Mouse (Mus musculus) embryonic facial prominence, embryonic 12.5 days (tissue): ENCODE measurements around the gene Gm5152. TPM values are rescaled to one million over a fixed set of nuclear protein-coding genes. Genes with fewer than 3 reads are reported as not detected.
"Not testable (repeated sequence)": the region's sequence is repeated elsewhere in the genome, so short reads cannot be mapped to it uniquely, and the experiment has no call there.

Experiments used
- ATAC-seq: fragments of 200-750 bp; cut with Nextera tagmentation; 2 replicates; pipeline ENCODE4 v1.8.0; 2017; ENCODE audit not compliant: insufficient number of reproducible peaks, insufficient read depth, low FRiP score, low TSS enrichment
- H3K27ac ChIP-seq: fragments of 300-500 bp; sonication (generic); 2 replicates; pipeline ENCODE4 v1.5.1; 2016; ENCODE audit warnings: mild to moderate bottlenecking
- H3K27me3 ChIP-seq: fragments of 300-500 bp; sonication (generic); 2 replicates; pipeline ENCODE4 v1.6.1; 2016; ENCODE audit warnings: mild to moderate bottlenecking, moderate library complexity
- H3K36me3 ChIP-seq: fragments of 300-500 bp; sonication (generic); 2 replicates; pipeline ENCODE4 v1.6.1; 2016; ENCODE audit warnings: mild to moderate bottlenecking
- H3K4me1 ChIP-seq: fragments of 300-500 bp; sonication (generic); 2 replicates; pipeline ENCODE4 v1.6.1; 2016
- H3K4me2 ChIP-seq: fragments of 300-500 bp; sonication (generic); replicated peaks from 2 replicates; pipeline ENCODE4 v1.6.1; 2016; ENCODE audit warnings: mild to moderate bottlenecking, moderate library complexity
- H3K4me3 ChIP-seq: fragments of 300-500 bp; sonication (generic); 2 replicates; pipeline ENCODE4 v1.5.1; 2016; ENCODE audit warnings: mild to moderate bottlenecking
- H3K9ac ChIP-seq: fragments of 300-500 bp; sonication (generic); 2 replicates; pipeline ENCODE4 v1.6.1; 2016; ENCODE audit warnings: mild to moderate bottlenecking, moderate library complexity
- H3K9me3 ChIP-seq: fragments of 300-500 bp; sonication (generic); 2 replicates; pipeline ENCODE4 v1.6.1; 2016; ENCODE audit warnings: mild to moderate bottlenecking, moderate library complexity
- WGBS: fragments of 180-500 bp; shearing (Covaris S2); methylation state at CpG from one replicate; pipeline ENCODE4 v1.1.7; 2016; 5-methylcytosine and 5-hydroxymethylcytosine counted together
- polyA plus RNA-seq: library from polyadenylated mRNA; unstranded; fragments of >200 nt; fragmentation: Nextera tagmentation; extraction: Ambion mirVana; gene quantifications from 2 replicates; pipeline ENCODE4 v1.2.1, GENCODE M21; 2016

Gm5152 gene
- not detected in 2 replicates for polyA plus RNA-seq

GRCm38 (mm10) chr5:10246426-10246825, at the start of gene Gm5152:
Gm5152 (minus strand) TSS chr5:10246526.
- H3K9ac ChIP-seq, H3K4me1 ChIP-seq, H3K27ac ChIP-seq, ATAC-seq, H3K4me2 ChIP-seq, H3K27me3 ChIP-seq, H3K36me3 ChIP-seq, H3K4me3 ChIP-seq, H3K9me3 ChIP-seq: not testable (repeated sequence)
- WGBS, result no CpG with 5 or more reads among the region's 1 CpGs

GRCm38 (mm10) chr5:10254768-10255167, 8.4 kb upstream of the Gm5152 start:
- not testable (repeated sequence) for H3K4me3 ChIP-seq, H3K4me1 ChIP-seq, H3K9me3 ChIP-seq, H3K9ac ChIP-seq, H3K36me3 ChIP-seq, H3K4me2 ChIP-seq, H3K27me3 ChIP-seq, H3K27ac ChIP-seq, ATAC-seq
- 79% methylated on average over 1 of the region's 1 CpGs for WGBS

GRCm38 (mm10) chr5:10245770-10246169, 556 bp downstream of the Gm5152 start:
- H3K4me1 ChIP-seq, H3K4me2 ChIP-seq, H3K9me3 ChIP-seq, H3K27me3 ChIP-seq, ATAC-seq, H3K27ac ChIP-seq, H3K4me3 ChIP-seq, H3K9ac ChIP-seq, H3K36me3 ChIP-seq: not testable (repeated sequence)

- H3K4me2 ChIP-seq, H3K27ac ChIP-seq, H3K36me3 ChIP-seq, H3K9me3 ChIP-seq, H3K4me3 ChIP-seq, H3K27me3 ChIP-seq, H3K4me1 ChIP-seq, H3K9ac ChIP-seq, ATAC-seq: not testable (repeated sequence)
- 89% methylated on average over 3 of the region's 3 CpGs for WGBS
Measured at GRCm38 (mm10) chr5:10240436-10240835, 5.9 kb downstream of the Gm5152 start.

- H3K4me2 ChIP-seq, result no peak overlapping the region
- H3K27ac ChIP-seq, result no peak overlapping the region
- H3K27me3 ChIP-seq, result no peaks in the 10 kb centered on the region
- ATAC-seq, result no peak
- H3K9ac ChIP-seq, result no peak overlapping the region
- no peaks in the 10 kb centered on the region for H3K36me3 ChIP-seq
- H3K9me3 ChIP-seq, result no peaks in the 10 kb centered on the region
- no peaks in the 10 kb centered on the region for H3K4me1 ChIP-seq
- H3K4me3 ChIP-seq, result no peak overlapping the region
Measured at GRCm38 (mm10) chr5:10220317-10220716, 26.0 kb downstream of the Gm5152 start.

GRCm38 (mm10) chr5:10203067-10203466, 43.3 kb downstream of the Gm5152 start:
- 91% methylated on average over 1 of the region's 1 CpGs for WGBS
- H3K27ac ChIP-seq, result no peak overlapping the region
- H3K27me3 ChIP-seq, result no peaks in the 10 kb centered on the region
- no peaks in the 10 kb centered on the region for H3K36me3 ChIP-seq
- no peak overlapping the region for H3K4me3 ChIP-seq
- no peaks in the 10 kb centered on the region for H3K4me1 ChIP-seq
- H3K4me2 ChIP-seq, result no peak overlapping the region
- 0 out of 2 replicates have a peak, but pooled peaks cover 3% of the 10 kb centered on the region for H3K9me3 ChIP-seq
- ATAC-seq, result no peak
- H3K9ac ChIP-seq, result no peak overlapping the region

GRCm38 (mm10) chr5:10196880-10197279, 49.4 kb downstream of the Gm5152 start:
- Histone ChIP-seq H3K4me3 (no peak overlapping the region), H3K27ac (no peak overlapping the region), H3K4me2 (no peak overlapping the region), H3K36me3 (no peaks in the 10 kb centered on the region), H3K9me3 (0 out of 2 replicates have a peak, but pooled peaks cover 3% of the 10 kb centered on the region), H3K27me3 (no peaks in the 10 kb centered on the region), H3K4me1 (no peaks in the 10 kb centered on the region), H3K9ac (no peak overlapping the region)
- ATAC-seq, result no peak
- 71% methylated on average over 1 of the region's 1 CpGs for WGBS
